Mouse (Mus musculus) megakaryocyte, embryonic 14.5 days (primary cell): ENCODE data around the gene Borcs5. TPM values are rescaled to one million over a fixed set of nuclear protein-coding genes. Genes with fewer than 3 reads are reported as not detected.
A peak's percentile ranks its signal among the peaks of the same experiment; 100 is the strongest.
"Not testable (repeated sequence)": the region's sequence is repeated elsewhere in the genome, so short reads cannot be mapped to it uniquely, and the experiment has no call there.

ENCODE experiments used
- H3K27me3 ChIP-seq: replicated peaks from 2 replicates; pipeline ENCODE3; 2012; ENCODE audit warnings: inconsistent platforms
- H3K36me3 ChIP-seq: replicated peaks from 2 replicates; pipeline ENCODE3; 2012; ENCODE audit warnings: low read length, inconsistent platforms, mixed read lengths
- H3K4me1 ChIP-seq: 2 replicates; pipeline ENCODE4 v1.6.1; 2012; ENCODE audit warnings: inconsistent platforms
- H3K4me3 ChIP-seq: replicated peaks from 2 replicates; pipeline ENCODE3; 2012; ENCODE audit warnings: moderate library complexity, mild to moderate bottlenecking, inconsistent platforms
- H3K9me3 ChIP-seq: 2 replicates; pipeline ENCODE4 v1.6.1; 2012; ENCODE audit warnings: inconsistent platforms
- FLI1 ChIP-seq: IDR thresholded peaks from 2 replicates; pipeline ENCODE4 v1.6.1; 2012; ENCODE audit warnings: low read length, inconsistent platforms, mixed read lengths
- GATA1 ChIP-seq: IDR thresholded peaks from 3 replicates; pipeline ENCODE4 v1.6.1; 2012; ENCODE audit warnings: mixed read lengths, low read length, inconsistent platforms, borderline replicate concordance
- polyA plus RNA-seq: library from polyadenylated mRNA; stranded (reverse); fragments of >175 nt; gene quantifications from 2 replicates; pipeline ENCODE4 v1.2.3, GENCODE M21; 2012; ENCODE audit warnings: low replicate concordance; ENCODE audit not compliant: insufficient read depth

The Borcs5 gene
- polyA plus RNA-seq, 1 experiment = 15.7 TPM

DNA sequence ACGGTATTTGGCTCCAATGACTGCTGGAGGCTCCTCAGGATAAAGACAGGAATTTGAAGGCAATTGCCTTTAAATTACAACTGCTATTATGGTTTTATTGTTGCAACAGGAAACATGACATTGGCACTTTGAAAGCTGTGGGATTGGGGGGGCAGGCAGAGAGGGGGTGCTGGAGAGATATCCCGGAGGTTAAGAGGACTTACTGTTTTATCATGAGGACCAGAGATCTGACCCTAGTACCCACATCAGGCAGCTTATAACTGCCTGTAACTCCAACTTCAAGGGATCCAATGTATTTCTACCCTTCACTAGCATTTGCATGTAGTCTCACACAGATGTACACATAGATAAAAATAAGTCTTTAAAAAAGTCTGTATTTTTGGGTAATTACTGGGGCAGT is 29.2 kb downstream of the Borcs5 start:
- no peaks in the 10 kb centered on the region for H3K36me3 ChIP-seq
- H3K9me3 ChIP-seq = no peaks in the 10 kb centered on the region
- TF ChIP-seq GATA1 = no peak
- no peak for TF ChIP-seq FLI1
- H3K27me3 ChIP-seq = no peaks in the 10 kb centered on the region
- H3K4me3 ChIP-seq = no peak overlapping the region
- H3K4me1 ChIP-seq = peaks cover 17% of the 10 kb centered on the region

DNA sequence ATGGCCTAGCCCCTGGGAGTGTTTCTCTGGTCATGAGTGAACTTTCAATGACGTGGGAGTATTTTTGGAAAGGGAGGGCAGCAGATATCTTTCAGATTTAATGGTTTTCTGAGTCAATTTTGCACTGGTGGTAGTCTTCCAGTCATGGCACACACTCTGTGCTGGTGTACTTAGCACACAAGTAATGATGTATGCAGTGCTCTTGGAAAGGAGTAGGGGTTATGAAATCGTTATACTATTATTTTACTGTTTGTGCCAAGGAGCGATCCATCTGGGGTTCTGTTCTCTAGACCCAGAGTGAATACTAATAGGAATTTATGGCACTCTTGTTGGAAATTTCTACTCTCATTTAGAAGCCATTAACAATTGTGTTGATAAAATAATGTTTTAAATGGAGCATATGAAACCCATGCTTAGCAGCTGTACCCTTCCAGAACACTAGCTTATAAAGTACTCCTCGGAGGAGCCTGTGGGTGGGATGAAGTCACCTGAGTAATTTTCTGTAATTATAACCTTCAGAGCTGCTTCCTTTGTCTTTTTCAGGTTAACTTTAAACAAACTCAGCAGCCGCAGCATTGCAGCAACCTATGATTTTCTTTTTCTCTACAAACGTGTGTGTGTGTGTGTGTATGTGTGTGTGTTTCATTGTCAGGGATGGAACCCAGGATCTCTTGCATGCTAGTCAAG is 30.0 kb downstream of the Borcs5 start:
- no peak for TF ChIP-seq FLI1
- no peak for TF ChIP-seq GATA1
- Histone ChIP-seq H3K4me1 (peaks cover 23% of the 10 kb centered on the region), H3K36me3 (no peaks in the 10 kb centered on the region), H3K9me3 (no peaks in the 10 kb centered on the region), H3K4me3 (no peak overlapping the region), H3K27me3 (no peaks in the 10 kb centered on the region)

DNA sequence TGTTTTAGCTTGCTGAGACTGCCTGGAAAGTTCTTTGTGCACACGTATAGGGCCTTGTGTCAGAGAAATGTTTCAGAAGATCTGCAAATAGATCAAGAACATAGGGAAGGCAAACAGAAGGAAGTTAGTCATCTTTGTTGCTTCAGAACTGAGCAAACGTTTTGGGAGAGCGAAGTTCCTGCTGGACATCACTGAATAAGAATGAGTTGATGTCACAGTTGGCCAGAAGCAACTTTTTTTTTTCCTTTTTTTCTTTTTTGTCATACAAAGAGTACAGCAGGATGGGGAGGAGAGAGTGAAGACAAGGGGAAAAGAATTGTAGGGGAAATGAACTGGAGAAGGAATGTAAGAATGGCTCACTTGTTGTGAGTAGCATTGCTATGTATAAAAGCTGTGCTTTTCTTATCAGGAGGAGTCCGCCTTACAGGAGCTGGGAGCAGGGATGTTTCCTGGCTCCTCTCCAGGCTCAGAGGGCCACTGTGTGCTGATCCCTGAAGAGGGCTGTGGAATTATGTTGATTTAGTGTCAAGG is 31.6 kb downstream of the Borcs5 start:
- Histone ChIP-seq H3K27me3 (no peaks in the 10 kb centered on the region), H3K9me3 (no peaks in the 10 kb centered on the region), H3K36me3 (no peaks in the 10 kb centered on the region), H3K4me1 (peaks cover 23% of the 10 kb centered on the region), H3K4me3 (no peak overlapping the region)
- TF ChIP-seq GATA1 = no peak
- no peak for TF ChIP-seq FLI1

DNA sequence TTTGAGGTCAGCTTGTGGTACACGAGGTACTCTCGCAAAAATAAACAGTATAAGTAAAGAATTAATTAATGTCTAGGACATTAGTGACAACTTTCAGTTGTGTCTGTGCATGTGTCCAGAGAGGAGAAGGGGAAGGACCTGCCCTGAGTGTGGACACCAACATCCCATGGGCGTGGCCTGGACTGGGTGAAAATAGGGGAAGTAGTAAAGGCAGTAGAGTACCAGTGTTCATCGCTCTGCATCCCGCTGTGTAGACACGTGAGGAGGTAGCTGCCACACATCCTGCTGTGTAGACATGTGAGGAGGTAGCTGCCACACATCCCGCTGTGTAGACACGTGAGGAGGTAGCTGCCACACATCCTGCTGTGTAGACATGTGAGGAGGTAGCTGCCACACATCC is 34.4 kb downstream of the Borcs5 start:
- H3K4me1 ChIP-seq = peaks cover 23% of the 10 kb centered on the region
- not testable (repeated sequence) for H3K36me3 ChIP-seq, H3K9me3 ChIP-seq, H3K27me3 ChIP-seq
- H3K4me3 ChIP-seq = peak overlapping the region; percentile 68

DNA sequence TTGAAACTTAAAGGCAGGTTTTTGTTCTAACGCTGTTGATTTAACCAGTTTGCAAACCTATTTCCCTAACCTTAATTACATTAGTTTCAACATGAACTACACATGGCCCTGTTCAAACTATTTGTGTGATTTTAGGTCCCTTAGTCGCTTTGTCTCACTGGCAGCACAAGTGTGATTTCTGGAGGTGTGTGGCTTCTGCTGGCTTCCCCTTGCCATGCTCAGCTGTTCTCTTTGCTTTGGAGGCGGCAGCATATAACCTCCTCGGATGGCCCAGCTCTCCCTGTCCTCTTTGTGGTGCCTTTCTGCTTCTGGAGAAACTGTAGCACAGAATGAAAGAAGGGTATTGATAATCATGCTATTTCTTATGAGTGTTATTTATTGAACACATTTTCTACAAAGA is 38.2 kb downstream of the Borcs5 start:
- Histone ChIP-seq H3K4me1 (peaks cover 12% of the 10 kb centered on the region), H3K4me3 (no peak overlapping the region), H3K9me3 (no peaks in the 10 kb centered on the region), H3K27me3 (no peaks in the 10 kb centered on the region), H3K36me3 (no peaks in the 10 kb centered on the region)
- no peak for TF ChIP-seq FLI1
- TF ChIP-seq GATA1 = no peak

DNA sequence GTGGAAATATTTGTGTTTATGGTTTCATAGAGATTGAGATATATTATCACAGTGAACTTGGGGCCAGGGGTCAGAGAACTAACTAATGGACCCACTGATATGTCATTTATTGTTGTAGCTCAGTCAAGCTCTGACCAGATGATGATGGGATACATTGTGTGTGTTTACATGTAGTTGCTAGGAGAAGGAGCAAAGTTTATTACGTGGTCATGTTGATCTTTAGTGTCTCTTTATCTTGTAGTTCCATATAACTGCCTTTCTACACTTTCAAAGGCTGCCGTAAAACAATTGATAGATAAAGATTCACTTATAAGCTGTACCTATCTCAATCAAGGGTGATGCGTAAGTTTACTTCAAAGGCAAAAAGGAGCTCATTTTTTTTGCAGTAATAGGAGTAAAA is 38.7 kb downstream of the Borcs5 start:
- Histone ChIP-seq H3K27me3 (no peaks in the 10 kb centered on the region), H3K9me3 (no peaks in the 10 kb centered on the region), H3K4me3 (no peak overlapping the region), H3K4me1 (peaks cover 11% of the 10 kb centered on the region), H3K36me3 (no peaks in the 10 kb centered on the region)
- TF ChIP-seq GATA1 (no peak), FLI1 (no peak)

DNA sequence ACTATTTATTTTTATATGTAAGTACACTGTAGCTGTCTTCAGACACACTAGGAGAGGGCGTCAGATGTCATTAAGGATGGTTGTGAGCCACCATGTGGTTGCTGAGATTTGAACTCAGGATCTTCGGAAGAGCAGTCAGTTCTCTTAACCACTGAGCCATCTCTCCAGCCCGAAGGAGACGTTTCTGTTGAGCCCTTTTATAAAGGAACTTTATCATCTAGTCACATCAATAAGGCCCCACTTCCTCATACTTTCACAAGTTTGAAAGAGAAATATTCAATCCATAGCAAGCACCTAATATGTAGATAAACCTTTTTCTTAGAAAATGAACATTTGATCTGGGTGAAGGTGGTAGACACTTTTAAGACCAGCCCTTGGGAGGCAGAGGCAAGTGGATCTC is 40.0 kb downstream of the Borcs5 start:
- not testable (repeated sequence) for H3K36me3 ChIP-seq, H3K4me3 ChIP-seq, H3K4me1 ChIP-seq, H3K9me3 ChIP-seq, H3K27me3 ChIP-seq

DNA sequence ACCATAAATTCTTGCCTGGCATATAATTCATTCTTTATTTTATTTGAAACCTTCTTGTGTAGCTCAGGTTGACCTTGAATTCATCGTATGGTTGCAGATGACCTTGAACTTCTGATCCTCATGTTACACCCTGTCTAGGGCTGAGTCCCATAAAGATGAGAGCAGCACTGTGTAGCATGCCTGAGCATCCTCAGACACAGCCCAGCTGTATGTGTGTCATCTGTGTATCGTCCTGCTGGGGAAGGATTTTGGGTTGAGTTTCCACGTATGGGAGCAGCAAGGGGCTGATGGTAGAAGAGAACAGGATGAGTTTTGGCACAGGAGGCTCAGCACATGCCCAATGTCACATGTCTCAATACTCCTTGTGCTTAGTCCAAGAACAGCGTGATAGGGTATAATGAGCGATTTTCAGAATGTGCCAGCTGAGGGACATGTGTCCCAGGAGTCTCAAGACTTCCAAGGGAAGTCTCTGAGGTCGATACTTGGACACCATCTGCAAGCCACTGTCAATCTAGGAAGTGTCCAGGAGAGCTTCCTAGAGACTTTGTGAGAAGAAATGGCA is 45.1 kb downstream of the Borcs5 start:
- TF ChIP-seq GATA1 (no peak), FLI1 (no peak)
- peaks cover 22% of the 10 kb centered on the region for H3K36me3 ChIP-seq
- no peaks in the 10 kb centered on the region for H3K27me3 ChIP-seq
- H3K9me3 ChIP-seq = no peaks in the 10 kb centered on the region
- H3K4me3 ChIP-seq = no peak overlapping the region
- peaks cover 14% of the 10 kb centered on the region for H3K4me1 ChIP-seq

DNA sequence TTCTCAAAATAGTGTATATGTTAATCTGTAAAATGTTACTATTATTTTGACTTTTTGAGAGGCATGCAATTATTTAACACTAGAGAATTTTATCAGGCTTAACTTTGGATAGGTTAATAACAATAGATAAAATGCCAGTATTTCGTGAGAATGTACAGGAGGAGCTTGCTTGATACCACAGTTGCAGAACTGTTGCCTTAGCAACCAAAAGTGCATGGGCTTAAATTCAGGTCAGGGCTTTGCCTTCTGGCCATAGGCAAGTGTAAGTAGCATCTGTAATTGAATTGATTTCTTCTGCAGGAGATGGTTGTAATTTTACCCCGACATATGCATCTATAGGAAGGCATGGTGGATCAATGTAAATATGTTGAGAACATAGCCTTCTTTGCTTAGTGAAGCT is 45.7 kb downstream of the Borcs5 start:
- H3K36me3 ChIP-seq = peaks cover 22% of the 10 kb centered on the region
- H3K4me3 ChIP-seq = no peak overlapping the region
- no peaks in the 10 kb centered on the region for H3K27me3 ChIP-seq
- TF ChIP-seq FLI1 (no peak), GATA1 (no peak)
- peaks cover 14% of the 10 kb centered on the region for H3K4me1 ChIP-seq
- H3K9me3 ChIP-seq = no peaks in the 10 kb centered on the region

DNA sequence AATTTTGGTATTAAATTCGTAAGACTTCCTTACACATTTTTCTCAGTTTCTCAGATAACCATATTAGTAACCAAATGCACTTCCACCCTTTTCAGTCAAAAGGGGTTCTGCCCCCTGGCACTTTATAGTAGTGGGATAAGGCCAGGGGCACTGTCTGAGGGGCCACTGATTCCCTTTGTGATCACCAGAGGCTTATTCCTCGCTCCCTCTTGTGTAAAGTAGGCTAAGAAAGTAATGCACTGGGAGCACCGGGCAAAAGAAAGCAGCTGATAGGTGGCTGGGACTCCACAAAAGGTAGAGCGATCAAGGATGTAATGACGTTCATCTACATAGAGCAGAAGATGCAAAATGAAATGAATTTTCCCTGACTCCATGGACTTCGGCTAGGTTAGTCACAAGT is 46.2 kb downstream of the Borcs5 start:
- TF ChIP-seq GATA1 (no peak), FLI1 (no peak)
- H3K4me1 ChIP-seq = peaks cover 11% of the 10 kb centered on the region
- H3K27me3 ChIP-seq = no peaks in the 10 kb centered on the region
- H3K36me3 ChIP-seq = peaks cover 22% of the 10 kb centered on the region
- H3K9me3 ChIP-seq = no peaks in the 10 kb centered on the region
- no peak overlapping the region for H3K4me3 ChIP-seq
